Mouse (Mus musculus): Measurements from ENCODE around the gene Ppp1r11.
A peak's percentile ranks its signal among the peaks of the same experiment; 100 is the strongest.

The Ppp1r11 gene

GRCm38 (mm10) chr17:36961125-36961524 is 9.6 kb upstream of the Ppp1r11 start:
- no peak for DNase-seq (ENCODE audit: low spot score)

GRCm38 (mm10) chr17:36958884-36959283 is 7.3 kb upstream of the Ppp1r11 start:
- DNase-seq (ENCODE audit: low spot score), result no peak

GRCm38 (mm10) chr17:36957999-36958743 is 6.6 kb upstream of the Ppp1r11 start, which contains the start of the genes Znrd1 and Znrd1as:
TSS of gene Znrd1 (minus strand) at chr17:36958559.
TSS of gene Znrd1as (plus strand) at chr17:36958592.
- DNase-seq (ENCODE audit: low spot score), result peak; percentile 94

GRCm38 (mm10) chr17:36953062-36953461 is 1.5 kb upstream of the Ppp1r11 start:
- no peak for DNase-seq (ENCODE audit: low spot score)

- DNase-seq (ENCODE audit: low spot score), result no peak
Measured at GRCm38 (mm10) chr17:36952631-36953030, 1.1 kb upstream of the Ppp1r11 start.

- DNase-seq (ENCODE audit: low spot score), result no peak
Measured at GRCm38 (mm10) chr17:36949265-36949664, 2.3 kb downstream of the Ppp1r11 start.

- DNase-seq (ENCODE audit: low spot score), result no peak
Measured at GRCm38 (mm10) chr17:36948286-36948685, 3.3 kb downstream of the Ppp1r11 start.

GRCm38 (mm10) chr17:36947051-36947819 is 4.3 kb downstream of the Ppp1r11 start:
- DNase-seq (ENCODE audit: low spot score), result no peak

GRCm38 (mm10) chr17:36944121-36944775 is 7.3 kb downstream of the Ppp1r11 start:
- no peak for DNase-seq (ENCODE audit: low spot score)

GRCm38 (mm10) chr17:36943691-36944090 is 7.8 kb downstream of the Ppp1r11 start:
- DNase-seq (ENCODE audit: low spot score), result no peak

GRCm38 (mm10) chr17:36942791-36943471 is 8.6 kb downstream of the Ppp1r11 start, which contains the start of gene Rnf39:
TSS of gene Rnf39 (plus strand) at chr17:36942918.
- DNase-seq (ENCODE audit: low spot score), result no peak

- DNase-seq (ENCODE audit: low spot score), result no peak
Measured at GRCm38 (mm10) chr17:36942391-36942790, 9.2 kb downstream of the Ppp1r11 start.

- DNase-seq (ENCODE audit: low spot score), result no peak
Measured at GRCm38 (mm10) chr17:36938056-36938455, 13.5 kb downstream of the Ppp1r11 start.

GRCm38 (mm10) chr17:36931806-36932205 is 19.7 kb downstream of the Ppp1r11 start:
- no peak for DNase-seq (ENCODE audit: low spot score)

GRCm38 (mm10) chr17:36931130-36931529 is 20.4 kb downstream of the Ppp1r11 start:
- no peak for DNase-seq (ENCODE audit: low spot score)

- DNase-seq (ENCODE audit: low spot score), result no peak
Measured at GRCm38 (mm10) chr17:36930233-36930632, 21.3 kb downstream of the Ppp1r11 start.

- no peak for DNase-seq (ENCODE audit: low spot score)
Measured at GRCm38 (mm10) chr17:36929236-36929932, 22.2 kb downstream of the Ppp1r11 start.

- DNase-seq (ENCODE audit: low spot score), result no peak
Measured at GRCm38 (mm10) chr17:36927496-36928120, 23.9 kb downstream of the Ppp1r11 start.

GRCm38 (mm10) chr17:36923491-36923890 is 28.1 kb downstream of the Ppp1r11 start:
- no peak for DNase-seq (ENCODE audit: low spot score)

- DNase-seq (ENCODE audit: low spot score), result no peak
Measured at GRCm38 (mm10) chr17:36922715-36923114, 28.8 kb downstream of the Ppp1r11 start.

GRCm38 (mm10) chr17:36920239-36920638 is 31.3 kb downstream of the Ppp1r11 start:
- DNase-seq (ENCODE audit: low spot score), result no peak
